Mouse (Mus musculus): ENCODE measurements at regions not wholly inside any gene's neighbourhood (a gene's known extent, or its start where the extent isn't known, plus 50 kb on each side); places are given as distances from the start of the nearest gene placed in this dataset.

DNA sequence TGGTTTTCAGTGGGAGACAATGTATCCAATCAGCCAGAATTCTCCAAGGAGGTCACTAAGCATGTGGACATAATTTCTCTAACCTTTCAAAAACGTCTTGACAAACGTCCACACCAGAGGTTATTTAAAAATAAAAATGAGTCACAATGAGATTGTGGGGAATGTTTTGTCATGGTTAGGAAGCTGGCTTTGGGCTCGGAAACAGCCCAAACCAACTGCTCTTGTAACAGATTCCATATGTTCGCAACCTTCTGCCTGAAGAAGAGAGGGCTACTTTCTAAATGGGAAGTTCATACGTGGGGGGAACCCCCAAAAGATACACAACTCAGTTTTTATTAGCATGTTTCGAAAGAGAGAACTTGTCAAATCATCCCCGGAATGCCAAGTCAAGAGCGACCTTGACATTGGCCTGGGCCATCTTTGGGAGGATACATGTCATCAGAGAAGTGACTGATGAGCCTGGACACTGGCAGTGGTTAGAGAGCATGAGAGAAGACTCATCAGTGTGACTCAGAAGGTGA lies 111.6 kb upstream of the Pik3r1 start:
- no peak for DNase-seq (ENCODE audit: low spot score in 2 of 2)

- DNase-seq (ENCODE audit: low spot score in 2 of 2): no peak
These were observed 115.2 kb upstream of the Pik3r1 start for GRCm38 (mm10) chr13:101883177-101883576.

DNA sequence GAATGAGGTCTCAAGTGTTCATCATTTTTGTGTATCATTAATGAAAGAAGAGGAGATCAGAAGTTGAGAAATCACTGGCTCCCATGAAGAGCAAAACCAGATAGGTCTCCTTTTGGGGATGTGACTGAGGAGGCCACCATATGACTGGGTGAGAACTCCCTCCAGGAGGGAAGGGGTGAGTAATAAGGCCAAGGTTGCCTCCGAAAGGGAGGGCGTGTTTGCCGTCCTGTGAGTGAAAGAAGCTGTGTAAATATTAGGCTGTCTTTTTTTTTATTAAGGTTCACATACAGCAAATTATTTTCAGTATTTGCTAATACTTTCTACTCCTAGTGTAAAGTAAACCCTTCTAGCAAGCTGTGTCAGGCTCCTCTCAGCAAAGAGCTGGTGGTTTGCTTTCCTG lies 116.7 kb upstream of the Pik3r1 start:
- no peak for DNase-seq (ENCODE audit: low spot score in 2 of 2)

GRCm38 (mm10) chr13:101891473-101891872 lies 123.5 kb upstream of the Pik3r1 start:
- no peak for DNase-seq (ENCODE audit: low spot score in 2 of 2)

DNA sequence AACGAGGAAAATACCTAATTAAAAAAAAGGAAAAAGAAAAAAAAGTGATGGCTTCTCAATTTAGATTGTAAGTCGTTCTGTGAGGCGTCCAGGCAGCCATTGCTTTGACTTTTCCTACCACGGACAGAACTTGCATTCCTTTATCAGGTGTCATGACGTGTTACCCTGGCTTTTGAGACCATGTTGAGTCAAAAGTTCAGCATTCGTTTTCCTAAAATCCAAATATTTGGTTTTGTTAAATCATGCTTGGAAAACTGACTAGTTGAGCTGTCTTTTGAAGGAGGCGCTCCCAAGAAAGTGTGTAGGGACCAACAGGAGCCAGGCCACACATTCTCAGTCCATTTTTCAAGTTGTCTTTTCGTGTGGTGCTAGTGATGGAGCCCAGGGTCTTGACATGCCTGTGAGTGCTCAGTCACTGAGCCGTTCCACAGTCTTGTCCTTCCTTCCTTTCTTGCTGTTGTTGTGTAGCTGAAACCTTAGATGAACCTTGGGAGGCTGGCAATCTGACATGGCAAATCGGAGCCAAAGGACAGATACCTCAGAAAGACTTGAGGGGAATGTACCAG lies 125.1 kb upstream of the Pik3r1 start:
- no peak for DNase-seq (ENCODE audit: low spot score in 2 of 2)

DNA sequence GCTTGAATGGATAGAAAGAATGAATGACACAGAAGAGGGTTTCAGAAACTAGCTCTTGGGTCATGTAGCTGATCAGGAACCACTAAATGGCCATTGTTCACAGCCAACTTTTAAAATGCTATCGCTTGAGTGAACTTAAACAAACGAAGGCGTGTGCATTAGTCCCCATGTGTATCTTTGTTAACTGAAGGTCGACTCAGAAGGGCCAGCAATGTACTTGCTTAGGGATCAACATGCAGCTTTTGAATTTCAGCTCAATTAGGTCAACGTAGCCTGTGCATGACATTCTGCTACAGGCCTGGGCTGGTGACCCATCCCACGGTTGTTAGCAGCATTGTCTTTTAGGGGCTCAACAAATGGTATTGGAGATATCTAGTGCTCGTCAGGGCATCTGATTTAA lies 127.1 kb upstream of the Pik3r1 start:
- DNase-seq (ENCODE audit: low spot score in 2 of 2): no peak

DNA sequence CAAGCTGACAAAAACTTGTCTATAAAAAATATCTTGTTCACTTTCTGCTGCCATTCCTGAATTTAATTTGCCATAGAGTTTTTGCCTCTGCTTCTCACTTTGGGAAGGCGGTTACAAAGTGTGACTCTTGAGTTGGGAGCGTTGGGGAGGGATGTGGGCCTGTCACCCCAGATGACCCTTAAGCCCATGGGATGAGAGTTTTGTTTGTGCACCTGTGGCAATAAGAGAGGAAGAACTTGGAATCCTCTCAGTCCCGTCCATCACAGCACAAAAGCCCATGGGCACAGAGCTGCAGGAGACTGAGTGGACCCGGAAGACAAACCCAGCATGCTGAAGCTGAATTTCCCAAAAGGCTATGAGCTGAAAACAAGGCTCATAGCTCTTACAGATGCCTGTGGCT lies 127.7 kb upstream of the Pik3r1 start:
- no peak for DNase-seq (ENCODE audit: low spot score in 2 of 2)

DNA sequence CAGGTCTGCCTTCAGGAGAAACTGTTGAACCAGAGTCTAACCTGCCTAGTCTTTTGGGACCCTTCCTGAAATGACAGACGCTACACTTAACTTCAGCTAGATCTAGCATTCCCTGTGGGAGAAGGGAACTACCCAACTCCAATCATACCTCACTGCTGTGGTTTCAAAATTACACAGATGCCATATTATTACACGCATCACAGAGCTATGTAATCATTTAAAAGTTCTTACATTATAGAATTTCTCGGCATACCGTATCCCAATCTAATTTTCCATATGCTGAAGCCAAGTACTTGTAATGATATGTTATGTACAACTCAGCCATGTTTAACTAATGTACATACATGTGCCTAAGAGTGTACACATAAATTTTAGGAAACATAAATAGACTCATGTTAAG lies 128.9 kb upstream of the Pik3r1 start:
- no peak for DNase-seq (ENCODE audit: low spot score in 2 of 2)

DNA sequence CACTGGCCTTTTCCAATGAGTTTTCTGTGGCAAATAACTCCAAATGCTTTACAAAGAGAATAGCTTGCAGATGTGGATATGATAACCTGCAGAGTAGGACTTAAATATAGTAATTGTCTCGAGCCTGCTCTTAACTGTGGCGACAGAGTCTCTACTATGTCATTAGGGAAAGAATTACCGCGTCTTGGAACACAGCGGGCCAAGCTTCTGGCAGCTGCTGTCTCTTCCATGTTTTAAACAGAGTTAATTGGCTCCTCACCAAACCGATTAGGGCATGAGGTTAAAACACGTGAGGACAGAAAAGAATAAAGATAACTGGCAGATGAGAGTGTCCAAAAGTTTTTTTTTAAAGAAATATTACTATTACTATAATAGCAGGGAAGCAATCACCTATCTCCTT lies 134.2 kb upstream of the Pik3r1 start:
- no peak for DNase-seq (ENCODE audit: low spot score in 2 of 2)

- DNase-seq (ENCODE audit: low spot score in 2 of 2): no peak
These were observed 138.1 kb upstream of the Pik3r1 start for GRCm38 (mm10) chr13:101905909-101906676.

DNA sequence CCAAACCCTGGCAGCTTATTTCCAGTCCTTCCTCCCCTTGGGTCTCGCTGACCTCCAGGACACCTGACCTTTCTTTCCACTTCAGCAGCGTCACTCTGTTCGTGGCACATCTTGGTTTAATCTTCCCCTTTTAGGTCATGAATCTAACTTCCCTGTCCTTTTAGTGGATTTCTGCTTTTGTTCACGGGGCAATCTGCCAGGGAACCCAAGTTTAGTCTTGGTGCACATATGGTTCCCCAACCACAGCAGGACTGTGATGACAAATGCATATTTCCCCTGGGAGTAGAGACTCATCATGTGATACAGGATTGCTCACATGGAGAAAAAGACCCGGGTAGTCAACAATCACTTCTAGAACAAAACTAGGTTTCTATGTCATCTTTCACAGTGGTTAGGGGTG lies 141.0 kb upstream of the Pik3r1 start:
- DNase-seq (ENCODE audit: low spot score in 2 of 2): no peak

- DNase-seq (ENCODE audit: low spot score in 2 of 2): no peak
These were observed 142.7 kb upstream of the Pik3r1 start for GRCm38 (mm10) chr13:101910687-101911086.

GRCm38 (mm10) chr13:101914132-101914531 lies 146.1 kb upstream of the Pik3r1 start:
- no peak for DNase-seq (ENCODE audit: low spot score in 2 of 2)

DNA sequence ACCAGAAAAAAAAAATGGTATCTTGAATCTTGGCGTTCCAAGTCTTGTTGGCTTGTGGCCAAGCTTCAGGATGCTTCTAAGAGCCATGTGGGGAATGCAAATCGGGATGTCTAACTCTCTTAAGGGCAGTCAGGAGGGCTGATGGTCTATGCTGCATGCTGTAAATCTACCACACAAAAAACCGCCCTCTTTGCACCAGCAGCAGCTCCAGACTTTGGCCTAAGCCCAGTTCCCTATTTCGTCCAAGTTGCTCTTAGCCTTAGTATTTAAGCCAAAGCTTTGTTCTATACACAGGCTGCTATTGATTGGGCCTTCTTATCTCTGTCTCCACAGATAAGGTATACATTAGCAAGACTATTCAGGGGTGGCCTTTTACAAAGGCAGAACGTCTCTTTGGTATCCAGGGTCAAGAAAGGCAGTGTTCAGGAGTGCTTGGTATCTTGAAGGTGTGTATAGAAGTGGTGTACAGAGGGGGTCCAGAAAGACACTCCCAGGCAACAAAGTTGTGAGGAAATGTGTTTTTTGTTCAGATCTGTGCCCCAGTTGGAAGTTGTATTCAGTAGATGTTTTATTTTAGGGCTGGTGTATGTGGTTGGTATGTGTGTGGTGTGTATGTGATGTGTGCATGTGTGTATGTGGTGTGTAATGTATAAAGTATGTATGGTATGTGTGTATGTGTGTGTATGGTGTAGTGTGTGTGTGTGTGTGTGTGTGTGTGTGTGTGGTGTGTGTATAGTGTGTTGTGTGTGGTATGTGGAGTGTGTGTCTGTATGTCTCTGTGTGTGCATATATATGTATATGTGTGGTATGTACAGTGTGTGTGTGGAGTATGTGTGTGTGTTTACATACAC lies 146.9 kb upstream of the Pik3r1 start:
- DNase-seq (ENCODE audit: low spot score in 2 of 2): no peak

DNA sequence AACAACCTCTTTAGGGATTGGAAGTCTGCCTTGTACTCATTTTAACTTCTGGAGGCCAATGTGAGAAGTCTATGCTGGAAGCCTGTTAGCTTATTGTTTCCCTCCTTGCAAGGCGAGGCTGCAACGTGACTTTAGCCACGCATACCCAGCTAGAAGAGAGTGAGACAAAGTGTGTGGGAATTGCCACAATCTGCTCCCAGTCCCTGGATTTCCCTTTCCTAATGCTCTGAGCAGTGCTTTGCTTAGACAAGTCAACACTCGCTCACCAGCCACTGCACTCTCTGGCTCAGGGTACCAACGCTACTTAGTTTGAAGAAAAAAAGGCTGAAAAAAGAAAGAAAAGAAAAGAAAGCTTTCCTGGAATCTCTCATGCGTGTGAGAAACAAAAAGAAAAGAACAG lies 147.5 kb upstream of the Pik3r1 start:
- no peak for DNase-seq (ENCODE audit: low spot score in 2 of 2)

GRCm38 (mm10) chr13:101915948-101916594 lies 148.1 kb upstream of the Pik3r1 start:
- no peak for DNase-seq (ENCODE audit: low spot score in 2 of 2)

DNA sequence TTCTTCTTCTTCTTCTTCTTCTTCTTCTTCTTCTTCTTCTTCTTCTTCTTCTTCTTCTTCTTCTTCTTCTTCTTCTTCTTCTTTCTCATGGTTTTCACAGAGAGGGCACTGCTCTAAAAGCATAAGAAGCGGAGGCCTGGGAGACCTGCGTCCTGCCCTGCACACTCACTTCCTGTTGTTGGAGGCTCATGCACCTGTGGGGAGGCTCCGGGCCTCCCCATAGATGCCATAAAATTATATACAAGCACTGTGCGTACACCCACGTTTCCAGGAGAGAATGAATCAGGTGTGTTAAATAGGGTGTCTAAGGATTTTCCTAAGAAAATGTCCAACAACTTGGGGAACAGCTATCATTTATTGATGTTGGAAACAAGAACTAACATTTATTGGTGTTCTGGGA lies 148.9 kb upstream of the Pik3r1 start:
- DNase-seq (ENCODE audit: low spot score in 2 of 2): no peak

- DNase-seq (ENCODE audit: low spot score in 2 of 2): no peak
These were observed 150.2 kb upstream of the Pik3r1 start for GRCm38 (mm10) chr13:101918185-101918584.

- no peak for DNase-seq (ENCODE audit: low spot score in 2 of 2)
These were observed 151.2 kb upstream of the Pik3r1 start for GRCm38 (mm10) chr13:101919266-101919665.

- no peak for DNase-seq (ENCODE audit: low spot score in 2 of 2)
These were observed 152.4 kb upstream of the Pik3r1 start for GRCm38 (mm10) chr13:101920384-101920783.

- DNase-seq (ENCODE audit: low spot score in 2 of 2): no peak
These were observed 156.6 kb upstream of the Pik3r1 start for GRCm38 (mm10) chr13:101924637-101925036.

- no peak for DNase-seq (ENCODE audit: low spot score in 2 of 2)
These were observed 163.2 kb upstream of the Pik3r1 start for GRCm38 (mm10) chr13:101931264-101931663.

Data from spleen, postnatal 4 days (tissue).